Mouse (Mus musculus): Measurements from ENCODE around the gene Lix1l. TPM values are rescaled to one million over a fixed set of nuclear protein-coding genes. Genes with fewer than 3 reads are reported as not detected.
A peak's percentile ranks its signal among the peaks of the same experiment; 100 is the strongest.

Lix1l gene
- polyA plus RNA-seq, 1 experiment from 2014 or later, result 6.7 TPM

DNA sequence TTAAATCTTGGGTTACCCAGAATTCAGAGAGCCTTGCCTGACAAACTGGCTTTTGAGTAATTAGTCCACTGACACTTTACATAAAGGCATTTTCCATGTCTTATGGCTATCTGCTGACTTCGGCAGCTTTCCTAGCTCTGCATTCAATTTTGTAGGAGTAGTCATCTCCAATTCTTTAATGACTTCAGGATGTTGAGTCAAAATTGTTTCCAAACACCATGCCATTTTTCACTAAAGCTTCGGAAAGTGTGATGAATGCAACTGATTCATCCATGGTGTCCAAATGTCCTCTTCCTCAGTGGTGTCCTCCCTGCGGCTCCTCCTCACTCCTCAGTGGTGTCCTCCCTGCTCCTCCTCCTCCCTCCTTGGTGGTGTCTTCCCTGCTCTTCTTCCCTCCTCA lies 17.0 kb downstream of the Lix1l start:
- ATAC-seq (ENCODE audit: low FRiP score, low read depth), result no peak
- no peaks in the 10 kb centered on the region for H3K27me3 ChIP-seq (replicated peaks)
- no peak overlapping the region for H3K4me2 ChIP-seq (replicated peaks)
- H3K27ac ChIP-seq, result no peak overlapping the region
- no peaks in the 10 kb centered on the region for H3K4me1 ChIP-seq
- no peaks in the 10 kb centered on the region for H3K9me3 ChIP-seq
- WGBS, result 90% methylated on average over 3 of the region's 3 CpGs
- peaks cover 75% of the 10 kb centered on the region for H3K36me3 ChIP-seq
- no peak overlapping the region for H3K9ac ChIP-seq
- no peak overlapping the region for H3K4me3 ChIP-seq

DNA sequence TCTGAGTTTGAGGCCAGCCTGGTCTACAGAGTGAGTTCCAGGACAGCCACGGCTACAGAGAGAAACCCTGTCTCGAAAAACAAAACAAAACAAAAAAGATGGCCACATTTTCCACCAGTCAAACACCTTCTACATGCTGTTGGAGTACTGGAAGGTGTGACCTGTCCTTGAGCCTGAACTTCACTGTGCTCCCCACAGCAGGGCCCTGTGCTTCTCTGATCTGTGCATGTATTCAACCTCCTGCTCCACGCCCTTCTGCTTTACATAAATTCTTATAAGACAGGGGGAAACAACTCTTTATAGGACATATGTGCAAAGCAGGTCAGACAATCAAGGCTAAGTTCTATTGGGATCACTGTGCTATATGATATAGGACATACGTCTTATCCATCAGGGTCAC lies 22.3 kb downstream of the Lix1l start:
- ATAC-seq (ENCODE audit: low FRiP score, low read depth), result no peak
- no peak overlapping the region for H3K9ac ChIP-seq
- H3K9me3 ChIP-seq, result no peaks in the 10 kb centered on the region
- H3K27ac ChIP-seq, result no peak overlapping the region
- 92% methylated on average over 4 of the region's 4 CpGs for WGBS
- no peak overlapping the region for H3K4me2 ChIP-seq (replicated peaks)
- no peak overlapping the region for H3K4me3 ChIP-seq
- no peaks in the 10 kb centered on the region for H3K27me3 ChIP-seq (replicated peaks)
- H3K4me1 ChIP-seq, result no peaks in the 10 kb centered on the region
- peaks cover 67% of the 10 kb centered on the region for H3K36me3 ChIP-seq

DNA sequence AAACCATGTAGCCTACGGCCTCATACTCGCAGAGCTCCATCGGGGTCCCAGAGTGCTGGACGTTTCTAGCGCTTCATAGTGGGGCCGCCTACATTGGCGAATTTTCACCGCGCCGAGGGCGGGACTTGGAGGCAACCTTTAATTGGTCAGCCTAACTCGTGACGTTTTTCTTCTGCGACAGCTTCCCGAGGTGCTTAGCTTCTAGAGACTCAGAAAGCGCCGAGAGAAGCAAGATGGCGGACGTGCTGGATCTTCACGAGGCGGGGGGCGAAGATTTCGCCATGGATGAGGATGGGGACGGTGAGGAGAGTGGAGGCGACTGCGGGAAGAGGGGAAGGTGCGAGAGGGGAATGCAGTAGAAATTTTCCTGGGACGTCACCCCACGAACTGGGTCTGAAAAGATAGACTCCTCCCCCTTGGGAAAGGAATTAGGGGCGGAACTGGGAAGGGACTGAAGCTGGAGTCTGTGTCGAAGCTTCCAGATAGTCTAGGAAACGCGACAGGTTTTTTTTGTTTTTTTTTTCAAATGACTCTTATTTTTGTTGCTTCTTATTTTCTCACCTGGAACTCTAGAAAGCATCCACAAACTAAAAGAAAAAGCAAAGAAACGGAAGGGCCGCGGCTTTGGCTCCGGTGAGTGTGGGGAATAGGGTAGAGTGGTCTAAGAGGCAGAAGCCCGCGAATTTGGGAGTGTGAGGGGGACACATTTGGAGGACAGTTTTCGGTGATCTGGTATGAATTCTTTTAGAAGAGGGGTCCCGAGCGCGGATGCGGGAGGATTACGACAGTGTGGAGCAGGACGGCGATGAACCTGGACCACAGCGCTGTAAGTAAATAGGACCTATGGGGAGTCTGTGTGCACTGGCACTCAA lies 29.0 kb downstream of the Lix1l start, which contains the start of gene Rbm8a:
Rbm8a (plus strand) TSS at position 205 of the 872 bp plus-strand sequence.
- ATAC-seq (ENCODE audit: low FRiP score, low read depth), result peak; percentile 95
- H3K4me2 ChIP-seq (replicated peaks), result peak within 1 kb of the TSS; percentile 86
- H3K9ac ChIP-seq, result peak within 1 kb of the TSS; percentile 79
- H3K27me3 ChIP-seq (replicated peaks), result no peaks in the 10 kb centered on the region
- no peak within 1 kb of the TSS for H3K27ac ChIP-seq
- H3K4me1 ChIP-seq, result peaks cover 12% of the 10 kb centered on the region
- peaks cover 32% of the 10 kb centered on the region for H3K36me3 ChIP-seq
- H3K4me3 ChIP-seq, result peak within 1 kb of the TSS; percentile 64
- H3K9me3 ChIP-seq, result no peaks in the 10 kb centered on the region
- WGBS, result 1% methylated on average over 48 of the region's 48 CpGs

DNA sequence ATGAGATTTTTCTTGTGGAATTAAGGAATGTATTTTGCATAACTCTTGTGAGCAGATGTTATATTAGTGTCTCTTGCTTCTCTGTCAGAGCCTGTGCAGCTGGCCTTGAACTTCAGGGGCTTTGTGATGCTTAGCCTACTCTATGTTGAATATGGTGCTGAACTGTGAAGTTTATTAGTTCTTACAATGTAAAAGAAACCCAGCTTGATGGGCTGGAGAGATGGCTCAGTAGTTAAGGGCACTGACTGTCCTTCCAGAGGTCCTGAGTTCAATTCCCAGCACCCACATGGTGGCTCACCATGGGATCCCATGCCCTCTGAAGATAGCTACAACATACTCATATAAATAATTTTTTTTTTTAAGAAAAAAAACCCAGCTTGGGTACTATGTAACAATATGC lies 31.1 kb downstream of the Lix1l start:
- H3K9ac ChIP-seq, result no peak overlapping the region
- peaks cover 29% of the 10 kb centered on the region for H3K36me3 ChIP-seq
- peaks cover 24% of the 10 kb centered on the region for H3K4me1 ChIP-seq
- no peak overlapping the region for H3K4me3 ChIP-seq
- no peaks in the 10 kb centered on the region for H3K27me3 ChIP-seq (replicated peaks)
- no peak overlapping the region for H3K27ac ChIP-seq
- no peak overlapping the region for H3K4me2 ChIP-seq (replicated peaks)
- no peaks in the 10 kb centered on the region for H3K9me3 ChIP-seq
- no peak for ATAC-seq (ENCODE audit: low FRiP score, low read depth)

DNA sequence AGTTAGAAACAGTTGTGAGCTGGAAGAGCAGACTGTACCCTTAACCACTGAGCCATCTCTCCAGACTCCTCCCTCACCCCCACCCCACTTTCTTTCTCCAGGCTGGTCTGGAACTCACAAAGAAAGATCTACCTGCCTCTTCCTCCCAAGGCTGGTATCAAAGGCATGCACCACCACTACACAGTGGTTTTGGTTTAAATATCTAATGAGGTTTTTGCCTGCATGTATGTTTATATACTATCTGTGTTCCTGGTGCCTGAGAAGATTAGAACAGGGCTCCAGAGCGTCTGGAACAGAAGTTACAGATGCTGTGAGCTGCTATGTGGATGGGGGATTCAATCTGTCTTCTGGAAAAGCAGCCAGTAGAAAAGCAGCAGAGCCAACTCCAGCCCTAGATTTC lies 33.1 kb downstream of the Lix1l start:
- Histone ChIP-seq H3K9ac (no peak overlapping the region), H3K27ac (no peak overlapping the region), H3K27me3 (replicated peaks) (no peaks in the 10 kb centered on the region), H3K4me3 (no peak overlapping the region), H3K4me1 (peaks cover 24% of the 10 kb centered on the region), H3K36me3 (peaks cover 35% of the 10 kb centered on the region), H3K9me3 (no peaks in the 10 kb centered on the region), H3K4me2 (replicated peaks) (no peak overlapping the region)
- 79% methylated on average over 1 of the region's 1 CpGs for WGBS
- ATAC-seq (ENCODE audit: low FRiP score, low read depth), result no peak

DNA sequence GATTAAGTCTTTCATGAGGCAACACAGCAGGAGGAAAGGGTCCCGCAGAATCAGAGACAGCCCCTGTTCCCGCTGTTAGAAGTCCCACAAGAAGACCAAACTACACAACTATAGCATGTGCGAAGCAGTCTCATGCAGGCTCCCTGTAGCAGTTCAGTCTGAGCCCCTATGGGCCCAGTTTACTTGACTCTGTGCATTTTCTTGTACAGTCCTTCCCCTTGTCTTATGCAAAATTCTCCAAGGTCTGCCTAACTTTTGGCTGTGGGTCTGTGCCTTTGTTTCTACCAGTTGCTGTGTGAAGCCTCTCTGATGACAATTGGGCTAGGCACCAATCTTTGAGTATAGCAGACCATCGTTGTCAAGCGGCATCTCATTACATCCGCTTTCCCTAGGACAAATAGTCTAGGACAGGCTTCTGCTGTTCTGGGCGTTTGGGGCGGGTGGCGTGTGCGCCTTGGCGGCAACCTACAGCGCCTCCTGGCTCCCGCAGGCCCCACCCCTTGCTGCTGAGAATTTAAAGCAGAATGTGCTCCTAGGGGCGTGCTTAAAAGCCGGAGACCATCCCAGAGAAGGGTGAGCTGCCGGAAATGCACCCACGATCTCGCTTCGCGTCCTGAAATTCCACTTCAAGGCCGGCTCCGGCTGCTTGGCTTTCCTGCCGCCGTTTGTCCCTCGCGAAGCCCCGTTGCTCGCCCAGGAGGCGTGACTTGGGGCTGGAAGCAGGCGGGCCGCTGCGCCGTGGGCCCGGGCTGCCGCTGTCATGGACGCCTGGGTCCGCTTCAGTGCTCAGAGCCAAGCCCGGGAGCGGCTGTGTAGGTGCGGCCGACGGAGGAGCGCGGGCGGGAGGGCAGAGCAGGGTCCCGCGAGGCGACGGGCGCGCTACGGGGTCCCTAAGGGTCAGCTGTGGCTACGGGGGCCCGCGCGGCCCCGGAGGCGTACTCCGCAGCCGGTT lies 34.3 kb downstream of the Lix1l start, which contains the start of the genes Pex11b and Gm42957:
Pex11b (plus strand) TSS at position 449 of the 952 bp plus-strand sequence.
Gm42957 (plus strand) TSS at position 547 of the 952 bp plus-strand sequence.
- peak; percentile 91 for ATAC-seq (ENCODE audit: low FRiP score, low read depth)
- H3K4me1 ChIP-seq, result peaks cover 24% of the 10 kb centered on the region
- WGBS, result 2% methylated on average over 60 of the region's 60 CpGs
- peaks cover 44% of the 10 kb centered on the region for H3K36me3 ChIP-seq
- peak within 1 kb of the TSS; percentile 90 for H3K4me3 ChIP-seq
- H3K4me2 ChIP-seq (replicated peaks), result peak within 1 kb of the TSS; percentile 93
- peak within 1 kb of the TSS; percentile 96 for H3K9ac ChIP-seq
- H3K27me3 ChIP-seq (replicated peaks), result no peaks in the 10 kb centered on the region
- no peaks in the 10 kb centered on the region for H3K9me3 ChIP-seq
- peak within 1 kb of the TSS; percentile 53; the same call in 1 of the 2 replicates for H3K27ac ChIP-seq

DNA sequence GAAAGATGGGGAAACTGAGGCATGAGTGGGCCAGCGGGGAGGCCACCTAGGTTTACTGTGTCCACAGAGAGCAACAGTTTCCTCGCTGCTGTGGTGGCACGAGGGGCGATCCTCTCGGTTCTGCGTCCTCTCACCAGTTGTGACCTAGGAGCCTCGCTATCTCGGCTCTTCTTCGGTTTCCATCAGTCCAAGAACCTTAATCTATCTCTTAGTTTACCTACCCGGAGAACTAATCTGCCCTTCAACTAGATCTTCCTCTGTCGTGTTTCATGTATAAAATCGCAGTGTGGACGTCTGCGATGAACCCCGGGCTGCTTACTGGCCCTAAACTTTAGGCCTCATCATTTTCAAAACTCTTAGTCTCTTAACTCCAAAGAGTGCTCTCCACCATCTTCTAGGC lies 35.0 kb downstream of the Lix1l start:
- peak overlapping the region; percentile 93 for H3K4me2 ChIP-seq (replicated peaks)
- peak overlapping the region; percentile 90 for H3K4me3 ChIP-seq
- H3K36me3 ChIP-seq, result peaks cover 45% of the 10 kb centered on the region
- ATAC-seq (ENCODE audit: low FRiP score, low read depth), result no peak; the same call in 1 of the 2 replicates
- H3K27me3 ChIP-seq (replicated peaks), result no peaks in the 10 kb centered on the region
- 12% methylated on average over 15 of the region's 15 CpGs for WGBS
- H3K4me1 ChIP-seq, result peaks cover 20% of the 10 kb centered on the region
- H3K9ac ChIP-seq, result peak overlapping the region; percentile 96
- no peaks in the 10 kb centered on the region for H3K9me3 ChIP-seq
- peak overlapping the region; percentile 53; the same call in 1 of the 2 replicates for H3K27ac ChIP-seq

DNA sequence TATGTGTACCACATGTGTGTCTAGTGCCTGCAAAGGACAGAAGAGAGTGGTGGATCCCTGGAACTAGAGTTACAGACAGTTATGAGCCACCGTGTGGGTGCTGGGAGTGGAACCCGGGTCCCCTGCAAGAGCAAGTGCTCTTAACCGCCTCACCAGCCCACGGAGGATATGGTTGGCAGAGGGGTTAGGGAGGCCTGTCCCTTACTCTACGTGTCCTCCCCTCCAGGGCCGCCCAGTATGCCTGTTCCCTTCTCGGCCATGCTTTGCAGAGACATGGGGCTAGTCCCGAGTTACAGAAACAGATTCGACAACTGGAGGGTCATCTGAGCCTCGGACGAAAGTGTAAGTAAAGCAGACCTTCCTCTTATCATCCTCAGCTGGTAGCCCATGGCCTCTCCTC lies 35.5 kb downstream of the Lix1l start:
- peaks cover 16% of the 10 kb centered on the region for H3K4me1 ChIP-seq
- no peak for ATAC-seq (ENCODE audit: low FRiP score, low read depth)
- H3K36me3 ChIP-seq, result peaks cover 42% of the 10 kb centered on the region
- H3K9me3 ChIP-seq, result no peaks in the 10 kb centered on the region
- no peaks in the 10 kb centered on the region for H3K27me3 ChIP-seq (replicated peaks)
- peak overlapping the region; percentile 93 for H3K4me2 ChIP-seq (replicated peaks)
- no peak overlapping the region for H3K4me3 ChIP-seq
- H3K27ac ChIP-seq, result no peak overlapping the region
- peak overlapping the region; percentile 96; the same call in 1 of the 2 replicates for H3K9ac ChIP-seq
- WGBS, result 77% methylated on average over 11 of the region's 11 CpGs

DNA sequence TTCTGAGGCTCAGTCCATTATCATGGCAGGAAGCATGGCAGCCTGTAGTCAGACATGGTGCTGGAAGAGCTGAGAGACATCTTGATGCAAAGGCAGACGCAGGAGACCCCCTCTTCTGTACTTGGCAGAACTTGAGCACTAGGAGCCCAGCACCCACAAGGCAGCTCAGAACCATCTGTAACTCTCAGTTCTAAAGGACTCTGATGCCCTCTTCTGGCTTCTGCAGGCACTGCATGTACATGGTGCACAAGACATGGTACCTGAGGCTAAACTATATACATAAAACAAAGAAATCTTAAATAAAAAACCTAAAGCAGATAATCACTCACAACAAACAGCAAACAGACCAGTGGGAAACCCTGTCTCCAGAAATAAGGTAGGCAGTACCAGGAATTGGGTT lies 38.3 kb downstream of the Lix1l start:
- 82% methylated on average over 1 of the region's 1 CpGs for WGBS
- Histone ChIP-seq H3K4me3 (no peak overlapping the region), H3K9me3 (no peaks in the 10 kb centered on the region), H3K4me2 (replicated peaks) (no peak overlapping the region), H3K4me1 (peaks cover 16% of the 10 kb centered on the region), H3K27me3 (replicated peaks) (no peaks in the 10 kb centered on the region), H3K36me3 (peaks cover 32% of the 10 kb centered on the region), H3K27ac (no peak overlapping the region), H3K9ac (no peak overlapping the region)
- no peak for ATAC-seq (ENCODE audit: low FRiP score, low read depth)

DNA sequence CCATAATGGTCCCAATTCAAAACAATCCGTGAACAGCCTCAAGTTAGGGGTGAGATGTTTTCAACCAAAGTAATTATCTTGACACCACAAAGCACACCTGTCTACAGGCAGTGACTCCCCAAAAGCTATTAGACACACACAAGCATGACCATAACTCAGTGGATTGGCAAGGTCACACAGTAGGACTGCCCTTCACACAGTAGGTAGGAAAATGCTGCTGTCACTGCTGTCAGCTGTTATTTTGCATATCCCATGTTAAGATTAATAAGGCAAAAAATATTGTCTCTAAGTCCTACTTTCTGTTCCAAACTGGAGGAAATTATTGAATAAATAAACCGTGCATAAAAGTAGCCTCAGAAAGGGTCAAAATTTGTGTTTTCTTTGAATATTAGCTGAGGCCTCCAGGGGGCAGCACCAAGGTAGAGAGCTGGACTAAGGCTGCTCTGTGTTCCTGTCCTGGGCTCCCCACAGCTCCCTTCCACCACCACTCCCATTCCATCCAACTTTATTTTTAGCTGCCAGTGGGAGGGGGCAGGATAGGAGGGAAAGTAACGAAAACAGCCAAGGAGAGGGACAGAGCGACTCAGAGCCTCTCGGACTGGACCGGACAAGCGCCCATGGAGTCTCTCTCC lies 44.2 kb downstream of the Lix1l start, which contains the start of gene Itga10:
Itga10 (plus strand) TSS at position 567 of the 632 bp plus-strand sequence.
- H3K36me3 ChIP-seq, result peaks cover 21% of the 10 kb centered on the region
- H3K4me2 ChIP-seq (replicated peaks), result no peak within 1 kb of the TSS
- no peak within 1 kb of the TSS for H3K9ac ChIP-seq
- no peaks in the 10 kb centered on the region for H3K27me3 ChIP-seq (replicated peaks)
- H3K9me3 ChIP-seq, result no peaks in the 10 kb centered on the region
- WGBS, result 66% methylated on average over 7 of the region's 7 CpGs
- no peaks in the 10 kb centered on the region for H3K4me1 ChIP-seq
- H3K27ac ChIP-seq, result no peak within 1 kb of the TSS
- no peak within 1 kb of the TSS for H3K4me3 ChIP-seq
- ATAC-seq (ENCODE audit: low FRiP score, low read depth), result no peak

DNA sequence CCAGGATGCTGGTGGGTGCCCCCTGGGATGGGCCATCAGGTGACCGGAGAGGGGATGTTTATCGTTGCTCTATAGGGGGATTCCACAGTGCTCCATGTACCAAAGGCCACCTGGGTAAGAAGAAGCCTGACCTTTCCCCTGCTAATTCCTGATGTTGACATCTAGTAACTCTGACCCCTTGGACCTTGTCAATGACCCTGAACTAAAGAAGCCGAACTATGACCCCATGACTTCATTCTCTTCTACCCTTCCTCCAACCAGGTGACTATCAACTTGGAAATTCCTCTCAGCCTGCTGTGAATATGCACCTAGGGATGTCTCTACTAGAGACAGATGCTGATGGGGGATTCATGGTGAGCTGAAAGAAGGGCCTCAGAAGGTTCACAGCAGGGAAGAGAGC lies 46.4 kb downstream of the Lix1l start:
- 95% methylated on average over 3 of the region's 3 CpGs for WGBS
- no peaks in the 10 kb centered on the region for H3K4me1 ChIP-seq
- H3K9me3 ChIP-seq, result no peaks in the 10 kb centered on the region
- no peak overlapping the region for H3K27ac ChIP-seq
- no peak overlapping the region for H3K4me3 ChIP-seq
- H3K36me3 ChIP-seq, result peaks cover 19% of the 10 kb centered on the region
- no peak overlapping the region for H3K4me2 ChIP-seq (replicated peaks)
- no peak for ATAC-seq (ENCODE audit: low FRiP score, low read depth)
- H3K9ac ChIP-seq, result no peak overlapping the region
- H3K27me3 ChIP-seq (replicated peaks), result no peaks in the 10 kb centered on the region

Measured in neural tube, embryonic 12.5 days (tissue).